Mouse (Mus musculus) neural tube, embryonic 13.5 days (tissue): ENCODE results near the gene Dab1. TPM values are rescaled to one million over a fixed set of nuclear protein-coding genes. Genes with fewer than 3 reads are reported as not detected.

ENCODE experiments used
- ATAC-seq: fragments of 200-750 bp; cut with Nextera tagmentation; 2 replicates; pipeline ENCODE4 v1.8.0; 2017; ENCODE audit warnings: low read depth, mild to moderate bottlenecking, moderate TSS enrichment, moderate library complexity
- H3K27ac ChIP-seq: fragments of 300-500 bp; sonication (generic); replicated peaks from 2 replicates; pipeline ENCODE4 v1.5.1; 2015; ENCODE audit warnings: moderate library complexity, mild to moderate bottlenecking, inconsistent platforms
- H3K27me3 ChIP-seq: fragments of 300-500 bp; sonication (generic); 2 replicates; pipeline ENCODE4 v1.6.1; 2015; ENCODE audit warnings: mild to moderate bottlenecking, inconsistent platforms
- H3K36me3 ChIP-seq: fragments of 300-500 bp; sonication (generic); 2 replicates; pipeline ENCODE4 v1.6.1; 2015; ENCODE audit warnings: mild to moderate bottlenecking, inconsistent platforms
- H3K4me1 ChIP-seq: fragments of 300-500 bp; sonication (generic); replicated peaks from 2 replicates; pipeline ENCODE4 v1.6.1; 2015; ENCODE audit warnings: inconsistent platforms
- H3K4me2 ChIP-seq: fragments of 300-500 bp; sonication (generic); 2 replicates; pipeline ENCODE4 v1.6.1; 2015; ENCODE audit warnings: inconsistent platforms, mild to moderate bottlenecking, moderate library complexity
- H3K4me3 ChIP-seq: fragments of 300-500 bp; sonication (generic); 2 replicates; pipeline ENCODE4 v1.5.1; 2015; ENCODE audit warnings: mild to moderate bottlenecking, inconsistent platforms
- H3K9ac ChIP-seq: fragments of 300-500 bp; sonication (generic); 2 replicates; pipeline ENCODE4 v1.6.1; 2015; ENCODE audit warnings: moderate library complexity, mild to moderate bottlenecking, inconsistent platforms
- H3K9me3 ChIP-seq: fragments of 300-500 bp; sonication (generic); 2 replicates; pipeline ENCODE4 v1.6.1; 2016; ENCODE audit warnings: inconsistent platforms
- WGBS: fragments of 180-500 bp; shearing (Covaris S2); methylation state at CpG from one replicate; pipeline ENCODE4 v1.1.7; 2015; 5-methylcytosine and 5-hydroxymethylcytosine counted together
- polyA plus RNA-seq: library from polyadenylated mRNA; unstranded; fragments of >200 nt; fragmentation: Nextera tagmentation; extraction: Ambion mirVana; gene quantifications from 2 replicates; pipeline ENCODE4 v1.2.1, GENCODE M21; 2015

Dab1 gene
- polyA plus RNA-seq, 1 experiment from 2014 or later = 46.6 TPM

DNA sequence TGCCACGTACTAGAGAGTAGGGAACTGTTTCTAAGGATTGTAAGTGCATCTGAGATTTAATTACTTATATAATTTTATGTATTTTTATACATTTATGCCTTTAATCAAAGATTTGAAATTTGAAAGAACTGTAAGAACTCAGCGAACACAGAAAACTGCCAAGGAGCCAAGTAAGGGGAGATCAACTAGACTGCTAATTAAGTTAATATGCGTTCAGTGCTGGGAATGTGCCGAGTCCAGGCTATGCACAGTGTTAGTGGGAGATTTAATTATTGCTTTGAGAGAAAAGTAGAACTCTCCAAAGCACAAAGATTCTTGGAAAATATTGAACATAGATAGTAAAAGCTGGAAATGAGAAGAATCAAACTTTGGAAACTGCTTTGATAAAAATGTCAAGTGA, 567.2 kb downstream of the Dab1 start:
- WGBS = 81% methylated on average over 4 of the region's 4 CpGs
- no peak for ATAC-seq
- no peak overlapping the region for H3K27ac ChIP-seq
- no peaks in the 10 kb centered on the region for H3K9me3 ChIP-seq
- H3K4me1 ChIP-seq = no peaks in the 10 kb centered on the region
- no peaks in the 10 kb centered on the region for H3K36me3 ChIP-seq
- no peaks in the 10 kb centered on the region for H3K27me3 ChIP-seq
- no peak overlapping the region for H3K4me3 ChIP-seq
- no peak overlapping the region for H3K9ac ChIP-seq
- no peak overlapping the region for H3K4me2 ChIP-seq

DNA sequence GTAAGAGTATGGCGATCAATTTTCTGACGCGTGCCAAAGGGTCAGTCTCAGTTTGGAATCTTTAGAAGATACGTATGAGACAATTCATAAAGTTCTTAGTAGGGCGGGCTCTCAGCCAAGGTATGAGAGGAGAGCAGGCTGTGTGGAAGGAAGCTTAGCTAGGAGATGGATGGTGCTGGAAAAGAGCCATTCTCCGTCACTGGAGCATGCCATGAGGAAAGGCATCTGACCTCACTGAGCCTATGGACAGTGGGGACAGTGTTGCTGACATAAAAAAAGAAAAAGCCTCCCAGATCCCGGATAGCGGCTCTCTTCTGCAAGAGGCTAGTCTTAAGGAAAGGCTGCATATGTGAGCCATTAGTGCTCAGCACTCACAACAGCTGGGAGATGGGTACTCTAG, 579.5 kb downstream of the Dab1 start:
- no peaks in the 10 kb centered on the region for H3K4me1 ChIP-seq
- no peak overlapping the region for H3K27ac ChIP-seq
- WGBS = 86% methylated on average over 8 of the region's 8 CpGs
- H3K4me3 ChIP-seq = no peak overlapping the region
- no peak overlapping the region for H3K4me2 ChIP-seq
- no peak for ATAC-seq
- no peaks in the 10 kb centered on the region for H3K36me3 ChIP-seq
- no peak overlapping the region for H3K9ac ChIP-seq
- no peaks in the 10 kb centered on the region for H3K27me3 ChIP-seq
- H3K9me3 ChIP-seq = no peaks in the 10 kb centered on the region

DNA sequence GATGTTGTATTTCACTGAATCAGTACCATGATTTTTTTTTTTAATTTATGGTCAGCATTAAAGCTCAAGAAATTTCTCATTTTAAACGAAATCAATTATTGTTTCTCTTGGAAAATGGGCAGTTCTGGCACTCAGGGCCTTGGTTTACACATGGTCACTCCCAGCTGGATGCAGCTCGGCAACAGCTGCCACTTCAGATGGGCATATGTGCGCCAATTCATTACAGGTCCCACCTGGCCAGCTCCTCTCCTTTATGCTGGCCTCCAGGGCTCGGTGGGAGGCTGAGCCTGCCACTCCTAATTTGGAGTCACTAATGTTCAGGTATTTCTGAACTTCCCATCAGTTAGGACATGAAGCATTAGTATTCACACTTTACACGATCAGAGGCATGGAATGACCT, 582.5 kb downstream of the Dab1 start:
- WGBS = 76% methylated on average over 5 of the region's 5 CpGs
- Histone ChIP-seq H3K4me3 (no peak overlapping the region), H3K9ac (no peak overlapping the region), H3K4me1 (no peaks in the 10 kb centered on the region), H3K4me2 (no peak overlapping the region), H3K36me3 (no peaks in the 10 kb centered on the region), H3K27me3 (no peaks in the 10 kb centered on the region), H3K27ac (no peak overlapping the region), H3K9me3 (no peaks in the 10 kb centered on the region)
- no peak for ATAC-seq

GRCm38 (mm10) chr4:104204047-104204446, 584.9 kb downstream of the Dab1 start:
- no peak for ATAC-seq
- H3K9me3 ChIP-seq = no peaks in the 10 kb centered on the region
- H3K4me3 ChIP-seq = no peak overlapping the region
- no peak overlapping the region for H3K9ac ChIP-seq
- no peak overlapping the region for H3K27ac ChIP-seq
- H3K27me3 ChIP-seq = no peaks in the 10 kb centered on the region
- H3K4me1 ChIP-seq = no peaks in the 10 kb centered on the region
- H3K4me2 ChIP-seq = no peak overlapping the region
- 50% methylated on average over 6 of the region's 6 CpGs for WGBS
- H3K36me3 ChIP-seq = no peaks in the 10 kb centered on the region

GRCm38 (mm10) chr4:104206639-104207038, 587.5 kb downstream of the Dab1 start:
- 86% methylated on average over 5 of the region's 5 CpGs for WGBS
- ATAC-seq = no peak
- no peaks in the 10 kb centered on the region for H3K36me3 ChIP-seq

GRCm38 (mm10) chr4:104209081-104209480, 589.9 kb downstream of the Dab1 start:
- 29% methylated on average over 2 of the region's 2 CpGs for WGBS
- no peak for ATAC-seq
- no peaks in the 10 kb centered on the region for H3K36me3 ChIP-seq
- H3K4me2 ChIP-seq = no peak overlapping the region
- no peak overlapping the region for H3K9ac ChIP-seq
- H3K9me3 ChIP-seq = no peaks in the 10 kb centered on the region
- H3K27me3 ChIP-seq = no peaks in the 10 kb centered on the region
- no peak overlapping the region for H3K27ac ChIP-seq
- H3K4me3 ChIP-seq = no peak overlapping the region
- H3K4me1 ChIP-seq = no peaks in the 10 kb centered on the region; the same call in 1 of the 2 replicates

More at GRCm38 (mm10) chr4:104206639-104207038, 587.5 kb downstream of the Dab1 start:
- Histone ChIP-seq H3K4me3 (no peak overlapping the region), H3K4me2 (no peak overlapping the region), H3K4me1 (no peaks in the 10 kb centered on the region; the same call in 1 of the 2 replicates), H3K9me3 (no peaks in the 10 kb centered on the region), H3K27me3 (no peaks in the 10 kb centered on the region), H3K27ac (no peak overlapping the region), H3K9ac (no peak overlapping the region)

DNA sequence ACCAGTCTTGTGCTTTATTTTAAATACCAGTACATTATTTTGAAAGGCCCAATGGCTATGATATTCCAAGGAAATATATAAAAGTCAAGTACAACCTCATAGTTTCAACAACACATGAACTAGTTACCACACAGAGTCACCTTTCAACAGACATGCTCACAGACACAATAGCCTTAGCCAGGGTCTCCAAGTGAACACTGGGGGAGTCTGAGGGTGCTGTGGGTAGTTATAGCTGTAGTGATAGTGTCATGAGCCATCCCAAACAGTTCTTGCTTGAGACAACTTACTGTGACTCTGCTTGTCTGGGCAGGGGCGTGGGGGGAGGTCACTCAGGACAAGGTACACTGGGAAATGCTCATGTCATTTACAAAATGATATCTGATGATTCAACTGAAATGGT, 591.6 kb downstream of the Dab1 start:
- 79% methylated on average over 1 of the region's 1 CpGs for WGBS
- Histone ChIP-seq H3K4me1 (no peaks in the 10 kb centered on the region; the same call in 1 of the 2 replicates), H3K9me3 (no peaks in the 10 kb centered on the region)

DNA sequence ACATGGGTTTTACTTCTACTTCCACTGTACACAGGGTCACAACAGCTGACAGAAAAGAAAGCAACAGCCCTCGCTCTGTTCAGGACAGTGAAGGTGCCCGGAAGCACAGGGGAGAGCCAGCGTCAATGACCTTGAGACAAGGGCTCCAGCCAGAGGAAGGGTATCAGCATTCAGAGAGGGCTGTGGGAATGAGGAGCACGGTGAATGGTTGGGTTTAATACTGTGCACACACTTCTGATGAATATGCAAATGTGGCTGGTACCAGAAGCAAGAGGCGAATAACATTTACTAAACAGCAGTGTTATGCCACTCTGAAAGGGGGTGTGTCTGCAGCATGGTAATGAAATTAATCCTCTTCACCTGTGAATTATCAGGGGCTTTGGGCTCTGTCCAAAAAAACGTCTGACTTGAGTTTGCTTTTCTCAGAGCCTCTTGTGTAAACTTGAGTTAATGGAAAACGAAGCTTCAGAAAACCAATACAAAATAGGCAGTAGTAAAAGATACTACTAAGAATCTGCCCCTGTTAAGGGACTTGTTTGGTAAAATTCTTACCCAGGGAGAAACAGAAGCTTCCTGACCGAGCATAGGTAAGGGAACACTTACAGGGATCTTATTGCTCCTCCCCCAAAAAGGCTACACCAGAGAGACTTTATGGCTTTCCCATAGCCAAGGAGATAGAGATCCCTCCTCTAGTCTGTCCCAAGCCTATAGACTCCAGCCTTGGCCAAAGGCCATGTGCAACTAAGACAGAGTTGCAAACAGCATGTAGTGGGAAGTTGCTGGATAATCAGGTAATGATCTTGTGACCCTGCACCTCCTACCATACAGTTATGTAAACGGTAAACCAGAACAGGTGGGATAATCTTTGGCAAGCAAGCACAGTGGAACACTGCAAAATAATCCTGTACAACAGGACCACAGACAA, 592.6 kb downstream of the Dab1 start:
- Histone ChIP-seq H3K27me3 (no peaks in the 10 kb centered on the region), H3K9ac (no peak overlapping the region), H3K4me2 (no peak overlapping the region), H3K4me3 (no peak overlapping the region), H3K9me3 (no peaks in the 10 kb centered on the region), H3K27ac (no peak overlapping the region), H3K36me3 (no peaks in the 10 kb centered on the region), H3K4me1 (peaks cover 2% of the 10 kb centered on the region)
- no peak for ATAC-seq
- 69% methylated on average over 9 of the region's 9 CpGs for WGBS

More for the DNA sequence above, 591.6 kb downstream of the Dab1 start:
- ATAC-seq = no peak
- no peak overlapping the region for H3K27ac ChIP-seq
- H3K9ac ChIP-seq = no peak overlapping the region
- H3K4me2 ChIP-seq = no peak overlapping the region
- no peak overlapping the region for H3K4me3 ChIP-seq
- no peaks in the 10 kb centered on the region for H3K36me3 ChIP-seq
- H3K27me3 ChIP-seq = no peaks in the 10 kb centered on the region

DNA sequence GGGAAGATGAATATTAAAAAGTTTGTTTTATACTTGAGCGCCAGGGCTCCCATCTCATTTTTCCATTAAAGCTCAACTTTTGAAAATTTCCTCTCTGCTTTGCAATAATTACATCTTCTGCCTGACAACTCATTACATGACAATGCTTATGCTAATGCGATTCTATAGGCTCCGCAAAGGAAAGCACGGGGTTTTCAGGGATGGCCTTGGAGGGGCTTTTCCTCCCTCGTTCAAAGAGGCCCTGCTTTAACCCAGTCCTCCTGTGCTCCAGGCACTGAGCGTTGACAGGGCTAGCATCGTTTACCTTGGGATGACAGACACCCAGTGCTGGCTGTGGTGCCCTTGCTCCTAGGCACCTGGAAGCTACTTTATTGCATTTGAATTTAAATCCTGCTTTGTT, 595.6 kb downstream of the Dab1 start:
- ATAC-seq = no peak
- Histone ChIP-seq H3K9ac (no peak overlapping the region), H3K27ac (no peak overlapping the region), H3K27me3 (no peaks in the 10 kb centered on the region), H3K4me3 (no peak overlapping the region), H3K4me2 (no peak overlapping the region), H3K36me3 (no peaks in the 10 kb centered on the region), H3K4me1 (peaks cover 22% of the 10 kb centered on the region), H3K9me3 (no peaks in the 10 kb centered on the region)
- 37% methylated on average over 7 of the region's 7 CpGs for WGBS

DNA sequence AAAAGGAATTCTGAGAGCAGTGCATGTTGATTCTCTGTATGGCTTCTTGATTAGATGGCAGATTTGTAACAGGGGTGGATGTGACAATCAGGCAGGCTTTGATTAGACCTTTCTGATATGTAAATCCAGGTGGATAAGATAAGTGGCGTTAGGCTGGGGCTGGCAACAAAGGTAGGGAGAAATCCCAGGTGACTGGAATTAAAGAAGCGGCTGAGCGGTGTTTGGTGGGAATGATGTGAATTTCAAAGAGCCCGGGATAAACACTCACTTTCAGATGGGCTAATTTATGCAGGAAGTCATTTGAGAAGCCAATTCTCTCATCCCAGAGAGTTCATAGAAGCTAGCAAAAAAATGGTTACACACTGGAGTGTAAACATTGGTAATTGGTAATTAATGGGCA, 598.2 kb downstream of the Dab1 start:
- Histone ChIP-seq H3K4me2 (0 out of 2 replicates have a peak overlapping the region, but pooled peaks have one; percentile 22), H3K4me1 (peaks cover 22% of the 10 kb centered on the region), H3K27me3 (no peaks in the 10 kb centered on the region), H3K9me3 (no peaks in the 10 kb centered on the region), H3K27ac (no peak overlapping the region), H3K9ac (no peak overlapping the region), H3K4me3 (no peak overlapping the region), H3K36me3 (no peaks in the 10 kb centered on the region)
- WGBS = 37% methylated on average over 4 of the region's 4 CpGs
- no peak for ATAC-seq

DNA sequence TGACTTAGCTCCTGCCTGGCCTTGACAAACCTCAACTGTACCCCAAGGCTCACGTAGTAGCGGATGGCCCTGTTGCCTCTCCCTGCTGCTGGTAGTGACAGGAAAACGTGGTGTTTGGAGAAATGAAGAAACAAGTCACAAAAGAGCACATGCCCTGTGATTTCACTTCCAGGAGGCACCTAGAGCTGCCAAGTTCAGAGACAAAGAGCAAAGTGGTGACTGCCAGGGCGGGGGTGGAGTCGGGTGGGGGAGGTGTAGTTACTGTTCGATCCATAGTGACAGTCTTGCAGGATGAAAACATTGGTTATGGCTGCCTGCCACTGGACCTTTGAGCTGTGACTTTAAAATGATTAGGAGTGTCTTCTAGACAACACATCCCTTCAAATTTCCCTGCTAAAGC, 599.6 kb downstream of the Dab1 start:
- H3K9ac ChIP-seq = no peak overlapping the region
- no peak overlapping the region for H3K27ac ChIP-seq
- H3K4me1 ChIP-seq = peaks cover 22% of the 10 kb centered on the region
- H3K27me3 ChIP-seq = no peaks in the 10 kb centered on the region
- no peak for ATAC-seq
- 70% methylated on average over 6 of the region's 6 CpGs for WGBS
- H3K9me3 ChIP-seq = no peaks in the 10 kb centered on the region
- no peak overlapping the region for H3K4me2 ChIP-seq
- H3K4me3 ChIP-seq = no peak overlapping the region
- H3K36me3 ChIP-seq = no peaks in the 10 kb centered on the region

- ATAC-seq = no peak
Measured at GRCm38 (mm10) chr4:104220099-104220498, 600.9 kb downstream of the Dab1 start.

More at GRCm38 (mm10) chr4:104220099-104220498, 600.9 kb downstream of the Dab1 start:
- peaks cover 22% of the 10 kb centered on the region for H3K4me1 ChIP-seq
- WGBS = 60% methylated on average over 3 of the region's 3 CpGs
- no peak overlapping the region for H3K27ac ChIP-seq
- no peaks in the 10 kb centered on the region for H3K36me3 ChIP-seq
- H3K4me3 ChIP-seq = no peak overlapping the region
- no peak overlapping the region for H3K4me2 ChIP-seq
- H3K9me3 ChIP-seq = no peaks in the 10 kb centered on the region
- no peaks in the 10 kb centered on the region for H3K27me3 ChIP-seq
- H3K9ac ChIP-seq = no peak overlapping the region
